Mouse (Mus musculus): Measurements from ENCODE around the gene 4930535I16Rik.
"Not testable (repeated sequence)": the region's sequence is repeated elsewhere in the genome, so short reads cannot be mapped to it uniquely, and the experiment has no call there.

The 4930535I16Rik gene

DNA sequence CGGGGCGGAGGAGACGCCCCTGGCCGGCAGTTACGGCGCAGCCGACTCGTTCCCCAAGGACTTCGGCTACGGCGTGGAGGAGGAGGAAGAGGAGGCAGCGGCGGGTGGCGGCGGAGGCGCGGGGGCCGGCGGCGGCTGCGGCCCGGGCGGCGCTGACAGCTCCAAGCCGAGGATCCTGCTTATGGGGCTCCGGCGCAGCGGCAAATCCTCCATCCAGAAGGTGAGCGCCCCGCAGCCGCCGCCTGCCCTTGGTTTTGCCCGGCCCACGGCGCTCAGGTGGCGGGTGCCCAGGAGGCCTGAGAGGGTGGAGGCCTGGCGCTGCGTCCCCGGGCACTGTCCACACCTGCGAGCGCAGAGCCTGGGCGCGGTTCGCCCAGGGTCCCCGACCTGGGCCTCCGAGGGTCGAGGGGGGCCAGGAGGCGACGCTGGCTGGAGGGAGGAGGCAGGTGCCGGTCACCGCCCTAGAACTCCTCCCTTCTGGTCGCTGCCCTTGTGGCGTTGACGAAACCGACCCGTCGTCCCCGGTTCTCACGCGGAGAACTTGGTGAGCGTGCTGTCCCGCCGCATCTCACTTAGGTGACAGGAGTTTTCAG is at the start of gene 4930535I16Rik:
4930535I16Rik (minus strand) TSS at position 475 of the 593 bp plus-strand sequence.
- in situ Hi-C loops (cut with MboI, MseI): loop anchor here (5.0 to 25.0 kb wide), 6 partner anchors 330 to 1220 kb away; partner anchors contain the start of genes Zc3h12a (in 2 of the 2) and Ppie (in 1 of the 2)

- in situ Hi-C loops (cut with MboI, MseI): no loop called here
Measured at GRCm38 (mm10) chr4:123962721-123963120, 44.9 kb upstream of the 4930535I16Rik start.

DNA sequence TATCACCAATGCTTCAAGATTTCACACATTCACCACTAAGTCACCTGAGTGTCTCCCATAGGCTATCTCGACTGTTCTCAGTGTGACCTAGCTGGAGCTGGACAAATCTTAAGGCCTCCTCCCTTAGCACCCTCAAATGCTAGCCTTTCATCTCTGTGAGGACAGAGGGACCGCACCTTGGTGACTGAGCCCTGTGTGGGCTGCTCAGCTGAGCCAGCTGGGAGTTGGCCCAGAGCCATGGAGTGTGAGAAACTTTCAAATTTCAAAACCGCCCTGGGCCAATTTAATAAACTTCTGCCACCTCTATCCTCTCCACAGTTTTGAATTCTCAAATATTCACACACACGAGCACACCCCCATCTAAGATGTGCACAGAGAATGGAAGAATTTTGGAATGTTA is 43.1 kb upstream of the 4930535I16Rik start:
- in situ Hi-C loops (cut with MboI, MseI): no loop called here

GRCm38 (mm10) chr4:123957891-123958290 is 40.1 kb upstream of the 4930535I16Rik start:
- in situ Hi-C loops (cut with MboI, MseI): loop anchor here (10.0 kb wide), 1 partner anchor 717 kb away; no protein-coding TSS in a partner anchor

DNA sequence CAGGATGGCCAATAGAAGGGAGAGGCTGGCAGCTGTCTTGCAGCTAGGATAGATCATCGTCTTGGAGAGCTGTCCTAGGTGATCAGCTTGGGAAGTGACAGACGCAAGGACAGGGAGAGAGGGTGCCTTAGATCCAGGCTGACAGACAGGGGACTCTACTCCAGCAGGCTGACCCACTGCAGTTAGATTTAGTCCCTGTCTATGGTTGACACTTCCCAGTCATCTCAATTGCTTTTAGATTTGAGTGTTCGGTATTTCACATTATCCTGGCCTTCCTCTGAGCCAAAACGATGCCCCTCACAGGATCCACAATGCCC is 39.6 kb upstream of the 4930535I16Rik start:
- in situ Hi-C loops (cut with MboI, MseI): loop anchor here (10.0 kb wide), 1 partner anchor 717 kb away; no protein-coding TSS in a partner anchor

DNA sequence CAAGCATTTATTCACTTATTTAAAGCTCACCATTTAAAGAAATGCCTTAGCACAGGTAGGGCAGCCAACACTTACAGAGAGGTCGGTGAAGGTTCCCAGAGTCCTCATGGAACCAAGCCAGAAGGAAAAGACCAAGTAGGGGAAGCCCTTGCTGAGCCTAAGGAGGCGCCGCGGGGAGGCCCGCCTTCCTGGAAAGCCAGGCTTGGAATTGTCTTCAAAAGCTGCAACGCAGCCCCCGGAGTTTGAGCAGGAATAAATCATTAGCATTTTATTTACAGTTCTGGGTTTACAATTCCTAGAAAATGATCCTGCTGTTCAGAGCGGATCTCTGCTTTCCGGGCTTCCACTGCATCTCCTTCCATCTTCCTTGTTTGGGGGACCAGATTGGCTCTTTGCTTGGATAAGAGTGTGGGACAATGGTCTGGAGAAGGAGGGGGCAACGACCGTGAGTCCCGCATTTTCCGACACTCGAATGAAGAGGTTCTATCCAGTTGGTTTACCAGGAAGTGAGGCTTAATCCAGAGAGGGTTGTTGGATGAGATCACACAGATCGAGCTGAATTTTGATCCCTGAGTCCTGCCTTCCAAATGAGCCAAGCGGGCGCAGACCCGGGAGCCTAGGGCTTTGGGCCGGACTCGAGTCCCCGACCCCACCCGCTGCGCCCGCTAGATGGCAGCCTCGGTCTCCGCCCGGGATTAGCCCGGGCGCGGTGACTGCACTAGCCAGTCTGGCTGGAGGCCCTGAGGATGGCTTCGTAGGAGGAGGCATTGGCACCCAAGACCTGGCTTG is 39.1 kb upstream of the 4930535I16Rik start:
- in situ Hi-C loops (cut with MboI, MseI): loop anchor here (10.0 kb wide), 1 partner anchor 718 kb away; no protein-coding TSS in a partner anchor

DNA sequence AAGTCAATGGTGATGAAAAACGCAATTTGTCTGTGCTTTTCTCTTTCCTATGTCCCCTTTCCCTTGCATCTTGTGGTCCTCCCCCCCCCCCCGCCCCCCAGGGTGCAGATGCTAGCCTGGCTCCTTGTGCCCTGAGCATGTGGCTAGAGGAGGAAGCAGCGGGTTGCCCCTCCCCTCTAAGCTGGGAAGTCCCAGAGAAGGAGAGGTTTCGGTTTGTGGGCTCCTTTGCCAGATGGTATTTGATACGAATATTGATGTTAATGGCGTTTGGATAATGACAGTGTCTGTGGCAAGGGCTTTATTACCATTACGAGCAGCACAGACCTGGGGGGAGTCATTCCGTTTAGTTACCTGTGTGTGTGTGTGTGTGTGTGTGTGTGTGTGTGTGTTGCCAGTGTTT is 34.2 kb upstream of the 4930535I16Rik start:
- in situ Hi-C loops (cut with MboI, MseI): loop anchor here (10.0 kb wide), 1 partner anchor 723 kb away; no protein-coding TSS in a partner anchor

DNA sequence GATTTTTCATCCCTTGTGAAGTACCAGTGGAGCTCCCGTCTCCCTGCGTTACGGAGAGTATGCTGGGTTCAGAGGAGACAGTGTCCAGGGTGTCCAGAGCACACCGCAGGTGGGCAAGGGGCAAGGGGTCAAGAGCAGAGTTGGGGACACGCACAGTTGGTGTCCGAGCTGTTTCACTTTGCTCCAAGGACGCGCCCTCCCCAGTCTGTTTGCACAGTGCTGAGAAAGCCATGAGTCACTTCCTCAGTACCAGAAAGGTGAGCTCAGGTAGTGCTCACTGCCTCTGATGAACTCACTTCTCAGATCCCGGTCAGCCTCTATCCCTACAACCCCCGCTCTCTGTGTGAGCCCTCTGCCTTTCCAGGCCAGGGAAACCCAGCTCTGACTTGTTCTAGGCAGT is 31.8 kb upstream of the 4930535I16Rik start:
- in situ Hi-C loops (cut with MboI, MseI): loop anchor here (10.0 kb wide), 1 partner anchor 725 kb away; no protein-coding TSS in a partner anchor

DNA sequence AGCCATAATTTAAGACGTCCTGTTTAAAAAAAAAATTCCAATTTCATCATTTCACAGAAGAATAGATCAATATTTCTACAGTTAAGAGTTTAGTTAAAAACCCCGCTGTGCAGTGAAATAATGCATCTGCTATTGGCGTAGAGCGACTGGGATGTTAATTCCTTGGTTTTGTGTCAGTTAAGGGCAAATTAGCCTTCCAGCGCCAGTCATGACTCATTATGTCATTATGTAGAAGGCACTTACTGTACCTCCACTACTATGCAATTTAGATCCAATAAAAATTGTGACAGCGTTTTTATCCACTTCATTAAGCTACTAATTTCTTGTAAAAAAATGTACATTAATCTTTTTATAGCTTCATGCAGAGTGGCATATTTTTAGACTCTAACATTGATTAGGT is 31.1 kb upstream of the 4930535I16Rik start:
- in situ Hi-C loops (cut with MboI, MseI): no loop called here

GRCm38 (mm10) chr4:123947149-123947548 is 29.3 kb upstream of the 4930535I16Rik start:
- in situ Hi-C loops (cut with MboI, MseI): no loop called here

DNA sequence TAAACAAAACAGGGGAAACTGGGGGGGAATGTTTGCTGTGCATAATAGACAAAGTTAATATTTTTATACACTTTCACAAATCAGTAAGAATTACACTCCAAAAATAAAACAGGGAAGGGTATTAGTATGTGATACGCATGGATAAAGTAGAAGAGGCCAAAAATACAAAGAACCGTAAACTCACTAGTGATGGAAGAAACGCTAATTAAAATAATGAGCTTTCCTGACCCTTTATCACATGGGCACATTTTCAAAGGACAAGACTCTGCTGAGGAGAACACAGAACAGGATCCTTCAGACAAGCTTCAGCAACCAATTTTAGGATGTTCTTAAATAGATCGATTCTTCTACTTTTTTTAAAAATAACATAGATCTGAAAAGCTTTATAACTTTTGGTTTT is 28.9 kb upstream of the 4930535I16Rik start:
- in situ Hi-C loops (cut with MboI, MseI): no loop called here

- in situ Hi-C loops (cut with MboI, MseI): not testable (repeated sequence)
Measured at GRCm38 (mm10) chr4:123940878-123941277, 23.1 kb upstream of the 4930535I16Rik start.

- in situ Hi-C loops (cut with MboI, MseI): loop anchor here in 1 of 2 experiments (10.0 kb wide), 1 partner anchor 745 kb away; no protein-coding TSS in a partner anchor
Measured at GRCm38 (mm10) chr4:123939838-123940237, 22.0 kb upstream of the 4930535I16Rik start.

- in situ Hi-C loops (cut with MboI, MseI): loop anchor here in 1 of 2 experiments (10.0 kb wide), 1 partner anchor 749 kb away; no protein-coding TSS in a partner anchor
Measured at GRCm38 (mm10) chr4:123936059-123936458, 18.2 kb upstream of the 4930535I16Rik start.

- in situ Hi-C loops (cut with MboI, MseI): loop anchor here in 1 of 2 experiments (10.0 kb wide), 1 partner anchor 750 kb away; no protein-coding TSS in a partner anchor
Measured at GRCm38 (mm10) chr4:123934306-123934705, 16.5 kb upstream of the 4930535I16Rik start.

DNA sequence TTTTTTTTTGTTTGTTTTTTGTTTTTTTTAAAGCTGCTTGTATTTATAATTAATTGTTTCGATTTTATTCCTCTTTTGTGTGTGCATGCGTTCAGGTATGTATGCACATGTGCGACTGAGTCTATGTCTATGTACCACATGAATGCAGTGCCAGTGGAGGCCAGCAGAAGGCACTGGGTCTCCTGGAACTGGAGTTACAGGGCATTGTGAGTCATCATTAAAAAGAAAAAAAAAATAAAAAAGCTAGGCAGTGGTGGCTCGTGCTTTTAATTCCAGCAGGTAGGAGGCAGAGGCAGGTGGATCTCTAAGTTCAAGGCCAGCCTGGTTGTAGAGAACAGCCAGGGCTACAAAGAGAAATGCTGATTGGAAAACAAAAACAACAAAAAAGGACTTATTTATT is 12.2 kb upstream of the 4930535I16Rik start:
- in situ Hi-C loops (cut with MboI, MseI): loop anchor here in 1 of 2 experiments (10.0 kb wide), 1 partner anchor 755 kb away; no protein-coding TSS in a partner anchor

DNA sequence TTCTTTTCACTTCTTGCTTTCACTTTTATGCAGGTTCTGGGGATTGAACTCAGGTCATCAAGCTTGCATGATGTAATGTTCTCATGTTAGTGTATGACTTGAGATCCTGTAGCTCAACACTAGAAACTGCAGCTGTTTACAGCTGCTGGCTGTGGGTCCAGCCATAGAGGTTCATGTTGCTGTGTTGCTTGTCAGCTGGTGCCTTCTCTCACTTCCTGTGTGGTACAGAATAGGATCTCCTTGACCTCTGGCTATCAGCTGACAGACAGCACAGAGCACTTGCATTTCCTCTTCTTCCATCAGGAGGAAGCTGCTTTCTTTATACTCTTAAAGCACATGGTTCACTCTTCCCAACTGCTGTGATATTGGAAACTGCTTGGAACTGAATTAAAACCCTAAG is 10.1 kb upstream of the 4930535I16Rik start:
- in situ Hi-C loops (cut with MboI, MseI): no loop called here

GRCm38 (mm10) chr4:123921055-123921565 is 3.3 kb upstream of the 4930535I16Rik start:
- in situ Hi-C loops (cut with MboI, MseI): loop anchor here (25.0 kb wide), 4 partner anchors 334 to 1216 kb away; partner anchors contain the start of genes Ppie (in 1 of the 2) and Zc3h12a (in 1 of the 2)

DNA sequence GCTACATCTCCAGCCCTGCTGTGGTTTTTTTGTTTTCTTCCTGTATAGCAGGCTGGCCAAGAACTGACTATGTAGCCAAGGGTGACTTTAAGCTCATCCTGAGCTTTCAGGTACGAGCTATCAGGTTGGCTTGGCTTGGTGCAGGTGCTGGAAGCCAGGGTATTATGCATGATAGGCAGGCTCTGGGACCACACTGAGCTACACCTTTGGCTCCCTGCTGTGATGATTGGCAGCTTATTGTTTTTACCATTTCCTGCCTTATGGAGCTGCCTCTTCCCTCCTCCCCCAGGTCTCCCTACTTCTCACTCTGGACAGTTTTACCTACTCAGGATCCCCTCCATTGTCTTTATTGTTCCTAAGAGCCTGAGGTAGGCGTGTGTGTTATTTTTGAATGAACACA is 1.0 kb upstream of the 4930535I16Rik start:
- in situ Hi-C loops (cut with MboI, MseI): loop anchor here (5.0 to 25.0 kb wide), 6 partner anchors 332 to 1218 kb away; partner anchors contain the start of genes Zc3h12a (in 2 of the 2) and Ppie (in 1 of the 2)

DNA sequence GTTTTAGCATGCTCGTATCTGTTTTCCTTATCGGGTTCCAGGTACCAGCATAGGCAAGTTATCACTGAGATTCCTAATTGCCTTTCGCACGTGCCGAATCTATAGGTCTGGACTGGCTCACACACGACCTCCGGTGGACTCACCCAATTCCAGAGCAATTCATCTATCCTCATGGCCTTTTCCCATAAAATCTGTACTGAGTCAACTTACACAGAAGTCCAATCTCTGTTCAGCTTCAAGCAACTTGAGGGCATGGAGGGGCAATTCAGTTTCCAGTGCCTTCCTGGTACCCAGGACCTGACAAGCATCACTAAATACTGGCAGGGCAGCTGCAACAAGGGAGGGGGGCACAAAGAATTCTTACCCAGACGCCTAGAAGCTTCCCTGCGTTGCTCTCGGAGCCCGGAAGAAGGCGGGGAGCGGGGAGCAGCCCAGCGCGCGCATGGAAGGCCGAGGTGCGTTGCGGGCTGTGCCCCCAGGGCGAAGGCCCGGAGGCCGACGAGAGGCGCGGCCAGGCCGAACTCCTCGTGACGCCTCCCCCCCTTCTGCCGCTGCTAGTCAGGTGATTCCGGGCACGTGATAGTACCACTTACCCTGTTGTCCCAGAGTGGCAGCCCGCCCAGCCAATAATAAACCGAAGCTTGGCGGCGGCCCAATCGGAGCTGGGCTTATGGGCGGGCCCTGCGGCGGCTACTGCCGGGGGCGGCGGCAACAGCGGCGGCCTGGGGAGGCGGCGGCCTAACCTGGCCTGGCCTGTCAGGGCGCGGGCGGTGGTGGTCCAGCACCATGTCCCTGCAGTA is 874 bp downstream of the 4930535I16Rik start, which contains the start of gene Rragc:
Rragc (plus strand) TSS at position 699 of the 800 bp plus-strand sequence.
- in situ Hi-C loops (cut with MboI, MseI): loop anchor here (5.0 to 25.0 kb wide), 6 partner anchors 330 to 1220 kb away; partner anchors contain the start of genes Zc3h12a (in 2 of the 2) and Ppie (in 1 of the 2)

All from T-helper 17 cell (primary cell).